Mouse (Mus musculus) spleen, adult 2 months (tissue): ENCODE measurements around the gene Hes5. TPM values are rescaled to one million over a fixed set of nuclear protein-coding genes. Genes with fewer than 3 reads are reported as not detected.

ENCODE experiments used
- DNase-seq, 2 experiments: peaks; one replicate each; pipeline versions ENCODE4 v3.0.0 to v3.0.0-alpha.2; 2012 to 2021; ENCODE audit warnings: low spot score in 2 of 2, low read depth in 1 of 2
- H3K27ac ChIP-seq: fragments of 200-500 bp; 2 replicates; pipeline ENCODE4 v1.5.1; 2012; ENCODE audit warnings: low read length, inconsistent platforms; ENCODE audit not compliant: insufficient read depth
- H3K27me3 ChIP-seq: fragments of 200-500 bp; 2 replicates; pipeline ENCODE4 v1.6.1; 2012; ENCODE audit warnings: mild to moderate bottlenecking, moderate library complexity, low read length, inconsistent platforms; ENCODE audit not compliant: control insufficient read depth, insufficient read depth
- H3K36me3 ChIP-seq: fragments of 200-500 bp; 2 replicates; pipeline ENCODE4 v1.6.1; 2012; ENCODE audit warnings: mild to moderate bottlenecking, low read length, inconsistent platforms; ENCODE audit not compliant: control insufficient read depth, insufficient read depth
- H3K4me1 ChIP-seq: fragments of 200-500 bp; 2 replicates; pipeline ENCODE4 v1.6.1; 2011; ENCODE audit warnings: inconsistent platforms; ENCODE audit not compliant: control insufficient read depth, insufficient read depth, insufficient read length
- H3K4me3 ChIP-seq: fragments of 200-500 bp; 2 replicates; pipeline ENCODE4 v1.5.1; 2011; ENCODE audit warnings: mild to moderate bottlenecking, inconsistent platforms; ENCODE audit not compliant: insufficient read depth, insufficient read length; ENCODE audit errors: extremely low read depth
- CTCF ChIP-seq: fragments of 200-500 bp; IDR thresholded peaks from 2 replicates; pipeline ENCODE4 v1.5.1; 2011; ENCODE audit warnings: mild to moderate bottlenecking, inconsistent platforms; ENCODE audit not compliant: insufficient read depth, insufficient read length, insufficient replicate concordance; ENCODE audit errors: extremely low read depth
- POLR2A ChIP-seq: fragments of 200-500 bp; IDR thresholded peaks from 2 replicates; pipeline ENCODE4 v1.6.1; 2011; ENCODE audit warnings: low read depth, low read length, inconsistent platforms
- WGBS: fragments of 180-500 bp; shearing (Covaris S2); methylation state at CpG from one replicate; pipeline ENCODE4 v1.1.7; 2018; 5-methylcytosine and 5-hydroxymethylcytosine counted together
- polyA plus RNA-seq: library from polyadenylated mRNA; depleted of rRNA; stranded (reverse); fragments of >200 nt; gene quantifications from 2 replicates; pipeline ENCODE4 v1.2.3, GENCODE M21; 2012

The Hes5 gene
- polyA plus RNA-seq, 1 experiment: 5.4 TPM

DNA sequence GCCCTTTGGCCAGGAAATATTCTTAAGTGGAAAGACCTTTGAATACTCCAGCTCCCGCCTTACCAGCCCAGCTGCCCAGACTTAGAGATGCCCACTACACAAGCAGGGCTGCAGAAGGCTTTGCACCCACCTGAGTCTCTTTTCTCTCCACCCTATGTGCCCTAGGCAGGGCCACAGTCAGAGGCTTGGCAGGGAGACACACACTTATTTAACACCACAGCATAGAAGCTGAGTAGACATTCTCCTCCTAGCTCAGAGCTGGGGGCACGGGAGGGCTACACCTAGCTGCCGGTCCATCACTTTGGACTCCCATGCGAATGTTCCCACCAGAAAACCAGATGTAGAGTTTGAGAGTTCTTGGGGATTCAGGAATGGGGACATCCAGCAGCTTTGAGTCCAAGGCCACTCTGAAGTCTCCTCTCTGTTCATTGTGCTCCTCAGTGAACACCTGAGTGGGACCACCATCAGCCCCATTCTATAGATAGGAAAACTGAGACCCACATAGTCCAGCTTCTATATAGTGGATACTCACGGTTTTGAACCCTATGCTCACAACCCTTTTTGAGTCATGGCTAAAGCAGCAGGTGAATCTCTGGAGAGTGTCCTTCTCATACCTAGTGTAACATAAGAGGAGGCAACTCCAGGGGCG is 11.7 kb upstream of the Hes5 start:
- WGBS: 69% methylated on average over 6 of the region's 6 CpGs
- no peak for DNase-seq
- no peaks in the 10 kb centered on the region; the same call in 1 of the 2 replicates for H3K4me1 ChIP-seq
- no peak for TF ChIP-seq POLR2A
- no peak for TF ChIP-seq CTCF
- H3K27ac ChIP-seq: no peak overlapping the region
- H3K36me3 ChIP-seq: no peaks in the 10 kb centered on the region
- peaks cover 15% of the 10 kb centered on the region; the same call in 1 of the 2 replicates for H3K27me3 ChIP-seq
- no peak overlapping the region for H3K4me3 ChIP-seq

DNA sequence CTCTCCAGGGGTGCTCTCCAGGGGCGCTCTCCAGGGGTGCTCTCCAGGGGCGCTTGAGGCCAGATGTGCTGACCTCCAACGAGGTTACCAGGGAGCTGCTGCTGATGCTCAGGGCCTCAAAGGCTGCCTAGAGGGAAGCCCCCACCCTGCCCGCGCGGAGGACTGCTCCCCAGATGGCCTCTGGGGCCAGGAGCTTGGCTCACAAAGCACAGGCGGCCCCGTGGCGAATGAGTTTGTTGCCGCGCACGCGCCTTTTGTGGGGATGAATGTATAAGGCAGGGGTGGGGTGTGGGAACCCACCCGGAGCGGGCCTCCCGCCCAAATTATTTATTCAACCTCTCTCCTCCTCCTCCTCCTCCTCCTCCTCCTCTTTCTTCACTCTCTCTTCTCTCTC is 11.1 kb upstream of the Hes5 start:
- Histone ChIP-seq H3K27ac (no peak overlapping the region), H3K4me1 (no peaks in the 10 kb centered on the region; the same call in 1 of the 2 replicates), H3K36me3 (no peaks in the 10 kb centered on the region), H3K27me3 (peaks cover 15% of the 10 kb centered on the region; the same call in 1 of the 2 replicates), H3K4me3 (no peak overlapping the region)
- no peak for TF ChIP-seq POLR2A
- DNase-seq: no peak
- 19% methylated on average over 16 of the region's 16 CpGs for WGBS

DNA sequence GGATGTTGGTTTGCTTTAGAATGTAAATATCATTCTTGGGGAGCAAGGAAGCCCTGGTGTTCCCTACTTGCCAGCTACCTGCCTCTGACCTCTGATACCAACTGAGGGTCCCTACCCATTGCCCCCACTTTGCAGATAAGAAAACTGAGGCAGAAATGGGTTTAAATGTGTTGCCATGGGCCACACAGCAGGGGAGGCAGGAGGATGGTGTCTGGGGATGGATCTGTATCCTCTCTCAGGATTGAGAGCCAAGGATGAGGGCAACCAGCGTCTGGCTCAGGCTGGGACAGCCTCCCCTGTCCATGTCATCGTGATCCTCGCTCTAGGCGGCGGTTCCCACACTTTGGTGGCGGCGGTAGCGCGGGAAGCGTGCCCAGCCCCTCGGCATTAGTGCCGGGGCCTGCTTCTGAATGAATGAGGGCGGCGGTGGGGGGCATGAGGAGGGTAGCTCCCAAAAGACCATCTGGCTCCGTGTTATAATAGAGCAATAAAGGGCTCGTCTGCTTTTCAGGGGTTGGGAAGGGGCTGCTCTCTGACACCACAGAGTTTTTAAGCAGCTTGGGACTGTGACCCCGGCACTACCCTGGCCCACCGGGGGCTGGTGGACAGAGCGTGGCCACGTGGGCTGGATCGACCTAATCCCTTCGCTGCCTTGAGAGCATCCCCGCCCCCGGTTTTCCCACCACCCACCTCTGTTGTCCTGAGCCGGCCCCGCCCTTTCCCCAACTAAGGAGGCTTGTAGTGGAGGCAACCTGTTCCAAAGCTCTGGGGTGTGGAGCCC is 8.1 kb upstream of the Hes5 start:
- DNase-seq: no peak
- H3K4me3 ChIP-seq: no peak overlapping the region
- H3K27me3 ChIP-seq: peaks cover 13% of the 10 kb centered on the region; the same call in 1 of the 2 replicates
- peaks cover 8% of the 10 kb centered on the region; the same call in 1 of the 2 replicates for H3K4me1 ChIP-seq
- H3K36me3 ChIP-seq: no peaks in the 10 kb centered on the region
- 10% methylated on average over 26 of the region's 26 CpGs for WGBS
- TF ChIP-seq CTCF: no peak
- TF ChIP-seq POLR2A: no peak
- H3K27ac ChIP-seq: no peak overlapping the region

DNA sequence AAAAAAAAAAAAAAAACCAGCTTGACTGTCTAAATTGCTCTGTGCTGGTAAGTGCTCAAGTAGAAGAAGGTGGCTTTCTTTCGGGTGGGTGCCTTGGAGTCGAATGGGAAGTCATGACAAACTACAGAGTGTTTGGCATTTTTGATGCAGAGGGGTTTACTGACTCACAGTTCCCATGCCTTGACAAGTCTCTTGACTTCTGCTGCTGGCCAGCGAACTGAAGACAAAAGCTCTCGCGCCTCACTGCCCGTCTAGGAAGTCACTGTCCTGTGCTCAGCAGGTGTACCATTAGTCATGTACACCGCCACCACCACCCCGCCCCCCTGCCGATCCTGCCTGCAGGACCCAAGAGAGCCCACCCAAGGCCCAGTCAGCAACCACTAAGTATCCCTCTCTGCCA is 4.1 kb upstream of the Hes5 start:
- Histone ChIP-seq H3K36me3 (no peaks in the 10 kb centered on the region), H3K4me1 (peaks cover 11% of the 10 kb centered on the region; the same call in 1 of the 2 replicates), H3K4me3 (no peak overlapping the region), H3K27me3 (peaks cover 7% of the 10 kb centered on the region), H3K27ac (no peak overlapping the region)
- DNase-seq: peak in 1 of 2 experiments; percentile 45
- WGBS: 39% methylated on average over 9 of the region's 9 CpGs
- TF ChIP-seq CTCF: no peak
- TF ChIP-seq POLR2A: no peak

DNA sequence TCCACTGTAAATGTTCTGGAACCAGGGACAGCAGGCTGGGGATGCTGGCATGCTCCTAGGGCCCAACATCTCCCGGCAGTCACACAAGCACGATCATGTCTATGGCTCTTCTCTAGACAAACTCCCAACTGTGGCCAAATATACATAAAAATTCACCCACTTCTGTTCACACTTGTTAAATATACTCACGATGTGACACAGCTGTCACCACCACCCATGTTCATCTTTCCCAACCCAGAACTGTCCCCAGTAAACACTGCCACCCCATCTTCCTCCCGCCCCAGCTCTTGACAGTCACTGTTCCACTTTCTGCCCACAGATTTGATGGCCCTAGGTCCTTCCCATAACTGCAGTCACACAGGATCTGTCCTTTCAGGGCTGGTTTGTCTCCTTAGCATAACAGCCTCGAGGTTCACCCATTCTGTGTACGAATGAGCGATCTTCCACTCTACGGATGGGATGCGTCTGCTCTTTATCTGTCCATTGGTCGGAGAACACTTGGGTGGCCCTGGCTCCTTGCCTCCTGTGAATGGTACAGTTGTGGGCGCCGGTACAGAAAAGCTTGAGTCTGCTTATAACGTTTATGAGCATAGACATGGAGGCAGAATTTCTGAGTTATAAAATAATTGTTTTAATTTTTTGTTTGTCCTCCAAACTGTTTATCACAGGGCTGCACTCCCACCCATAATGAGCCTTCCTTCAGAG is 3.3 kb upstream of the Hes5 start:
- no peak for DNase-seq
- Histone ChIP-seq H3K4me1 (peaks cover 11% of the 10 kb centered on the region; the same call in 1 of the 2 replicates), H3K4me3 (no peak overlapping the region), H3K36me3 (no peaks in the 10 kb centered on the region), H3K27ac (no peak overlapping the region), H3K27me3 (peaks cover 7% of the 10 kb centered on the region)
- WGBS: 78% methylated on average over 13 of the region's 13 CpGs
- TF ChIP-seq POLR2A (no peak), CTCF (no peak)

DNA sequence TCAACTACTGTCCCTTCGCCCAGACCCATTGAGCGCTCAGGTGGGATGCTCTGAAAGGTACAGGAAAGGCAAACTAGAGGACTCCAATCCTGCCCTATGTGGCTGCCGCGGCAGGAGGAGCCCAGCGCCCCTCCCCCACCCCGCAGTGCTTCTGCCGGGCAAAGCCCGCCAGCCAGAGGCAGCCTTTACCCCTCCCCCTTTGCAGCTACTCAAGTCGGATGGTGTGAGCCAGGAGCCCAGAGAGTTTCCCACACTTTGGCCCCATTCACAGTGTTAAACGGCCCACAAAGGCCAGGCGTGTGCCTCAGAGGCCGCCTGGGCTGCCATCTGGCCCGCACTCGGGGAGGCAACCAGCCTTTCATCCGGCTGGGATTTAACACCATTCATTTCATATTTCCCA is 2.6 kb upstream of the Hes5 start:
- DNase-seq: no peak
- Histone ChIP-seq H3K36me3 (no peaks in the 10 kb centered on the region), H3K4me3 (no peak overlapping the region), H3K4me1 (peaks cover 17% of the 10 kb centered on the region; the same call in 1 of the 2 replicates), H3K27me3 (peaks cover 3% of the 10 kb centered on the region), H3K27ac (no peak overlapping the region)
- TF ChIP-seq CTCF: no peak
- TF ChIP-seq POLR2A: no peak
- WGBS: 39% methylated on average over 15 of the region's 15 CpGs
